Mouse (Mus musculus): ENCODE results near the gene Slc16a9.
"Not testable (repeated sequence)": the region's sequence is repeated elsewhere in the genome, so short reads cannot be mapped to it uniquely, and the experiment has no call there.

Slc16a9 gene

GRCm38 (mm10) chr10:70244921-70245558, at the start of gene Slc16a9:
Slc16a9 (plus strand) TSS chr10:70245100.
- no peak for DNase-seq (ENCODE audit: low spot score)

DNA sequence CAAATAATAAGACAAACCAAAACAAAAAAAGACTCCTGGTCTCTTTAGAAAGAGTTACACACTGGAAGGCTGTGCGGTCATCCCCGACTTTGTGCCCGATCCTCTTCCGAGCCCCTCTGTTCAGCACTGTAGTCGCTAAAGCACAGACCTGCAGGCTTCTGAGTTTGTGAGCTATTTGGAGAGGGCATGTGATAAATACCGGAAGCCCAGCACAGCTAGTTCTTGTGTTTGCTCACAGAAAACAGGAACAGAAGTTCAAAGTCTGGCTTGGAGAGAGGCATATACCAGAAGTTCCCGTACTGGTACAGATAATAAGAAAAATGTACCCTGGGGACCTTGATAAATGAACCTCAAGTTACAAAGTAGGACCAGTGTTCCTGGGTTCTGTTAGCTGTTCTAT, 49.6 kb upstream of the Slc16a9 start:
- no peak for DNase-seq (ENCODE audit: low spot score)

DNA sequence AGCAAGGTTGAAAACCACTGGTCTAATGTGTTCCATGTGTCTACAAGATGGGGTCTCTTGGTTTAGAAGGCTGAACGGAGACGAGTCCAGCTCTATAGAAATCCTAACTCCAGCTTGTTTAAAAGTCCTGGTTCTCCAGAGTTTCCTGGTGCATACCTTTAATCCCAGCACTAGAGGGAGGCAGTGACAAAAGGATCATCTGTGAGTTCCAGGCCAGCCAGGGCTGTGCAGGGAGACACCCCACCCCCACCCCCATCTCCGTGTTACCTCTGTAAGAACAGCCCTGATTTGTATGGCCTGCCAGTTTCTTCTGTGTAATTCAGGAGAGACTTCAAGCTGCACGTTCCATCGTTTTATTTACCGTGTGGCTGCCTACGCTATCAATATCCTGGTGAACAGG, 49.1 kb upstream of the Slc16a9 start:
- DNase-seq (ENCODE audit: low spot score): no peak

- no peak for DNase-seq (ENCODE audit: low spot score)
These were observed 48.2 kb upstream of the Slc16a9 start for GRCm38 (mm10) chr10:70196666-70197065.

DNA sequence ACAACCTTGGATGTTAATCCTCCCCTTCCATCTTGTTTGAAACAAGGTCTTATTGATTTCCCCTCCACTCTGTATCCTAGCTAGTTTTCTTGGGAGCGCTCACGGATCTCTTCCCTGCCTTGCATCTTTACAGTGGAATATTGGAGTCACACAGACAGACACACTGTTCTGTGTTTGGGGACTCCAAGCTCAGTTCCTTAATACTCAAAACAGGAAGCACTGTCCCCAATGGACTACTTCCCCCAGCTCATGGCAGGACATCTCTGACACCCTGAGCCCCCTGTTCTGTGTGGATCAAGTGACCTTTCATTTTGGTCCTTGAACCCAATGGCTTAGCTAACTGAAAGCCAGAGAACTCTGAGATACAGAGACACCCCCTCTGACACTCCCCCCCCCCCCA, 47.3 kb upstream of the Slc16a9 start:
- no peak for DNase-seq (ENCODE audit: low spot score)

DNA sequence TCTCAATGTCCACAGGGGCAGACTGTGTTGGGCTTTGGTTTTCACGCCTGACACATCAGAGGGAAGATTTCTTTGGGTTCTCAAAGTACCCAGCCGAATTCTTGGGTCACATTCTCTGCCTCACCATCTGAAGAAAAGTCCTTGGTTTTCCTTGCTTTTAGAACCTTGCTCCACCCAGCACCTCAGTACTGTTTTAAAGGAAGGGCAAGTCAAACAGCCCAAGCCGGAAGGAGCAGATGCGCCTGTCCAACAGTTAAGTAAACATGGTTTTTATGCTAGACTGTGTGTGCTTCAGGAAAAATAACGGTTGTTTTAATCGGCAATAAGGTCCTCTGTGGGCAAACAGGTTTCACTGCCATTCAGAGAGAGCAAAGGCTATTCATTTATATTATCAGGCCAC, 46.9 kb upstream of the Slc16a9 start:
- no peak for DNase-seq (ENCODE audit: low spot score)

GRCm38 (mm10) chr10:70198951-70199463, 45.9 kb upstream of the Slc16a9 start:
- no peak for DNase-seq (ENCODE audit: low spot score)

GRCm38 (mm10) chr10:70199466-70200210, 45.3 kb upstream of the Slc16a9 start:
- DNase-seq (ENCODE audit: low spot score): no peak

DNA sequence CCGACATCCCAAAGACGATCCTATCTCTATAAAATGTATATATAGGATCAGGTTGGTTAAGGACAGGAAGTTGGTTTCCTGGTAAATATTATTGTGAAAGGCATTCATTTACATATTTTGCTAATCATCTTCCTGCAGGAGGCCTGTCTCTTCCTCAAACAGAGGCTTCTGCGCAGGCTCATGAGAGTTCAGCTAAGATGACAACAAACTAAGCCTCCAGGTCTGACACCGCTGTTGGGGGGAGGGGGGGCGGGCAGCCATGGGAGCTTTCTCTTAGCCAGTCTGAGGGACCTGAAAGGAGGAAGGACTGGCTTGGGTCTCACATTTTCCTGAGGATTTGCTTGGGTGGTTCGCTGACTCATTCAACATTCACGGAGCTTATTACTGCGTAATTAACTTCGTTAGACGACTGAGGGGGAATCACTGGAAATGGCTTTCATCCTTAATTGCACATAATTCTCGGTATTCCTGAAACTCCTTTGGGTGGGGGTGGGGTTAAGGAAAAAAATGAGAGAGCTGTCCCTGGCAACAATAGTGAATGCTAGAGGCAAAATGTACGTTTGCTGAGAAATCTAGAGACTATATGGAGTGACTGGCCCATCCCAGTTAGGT, 43.9 kb upstream of the Slc16a9 start:
- no peak for DNase-seq (ENCODE audit: low spot score)

DNA sequence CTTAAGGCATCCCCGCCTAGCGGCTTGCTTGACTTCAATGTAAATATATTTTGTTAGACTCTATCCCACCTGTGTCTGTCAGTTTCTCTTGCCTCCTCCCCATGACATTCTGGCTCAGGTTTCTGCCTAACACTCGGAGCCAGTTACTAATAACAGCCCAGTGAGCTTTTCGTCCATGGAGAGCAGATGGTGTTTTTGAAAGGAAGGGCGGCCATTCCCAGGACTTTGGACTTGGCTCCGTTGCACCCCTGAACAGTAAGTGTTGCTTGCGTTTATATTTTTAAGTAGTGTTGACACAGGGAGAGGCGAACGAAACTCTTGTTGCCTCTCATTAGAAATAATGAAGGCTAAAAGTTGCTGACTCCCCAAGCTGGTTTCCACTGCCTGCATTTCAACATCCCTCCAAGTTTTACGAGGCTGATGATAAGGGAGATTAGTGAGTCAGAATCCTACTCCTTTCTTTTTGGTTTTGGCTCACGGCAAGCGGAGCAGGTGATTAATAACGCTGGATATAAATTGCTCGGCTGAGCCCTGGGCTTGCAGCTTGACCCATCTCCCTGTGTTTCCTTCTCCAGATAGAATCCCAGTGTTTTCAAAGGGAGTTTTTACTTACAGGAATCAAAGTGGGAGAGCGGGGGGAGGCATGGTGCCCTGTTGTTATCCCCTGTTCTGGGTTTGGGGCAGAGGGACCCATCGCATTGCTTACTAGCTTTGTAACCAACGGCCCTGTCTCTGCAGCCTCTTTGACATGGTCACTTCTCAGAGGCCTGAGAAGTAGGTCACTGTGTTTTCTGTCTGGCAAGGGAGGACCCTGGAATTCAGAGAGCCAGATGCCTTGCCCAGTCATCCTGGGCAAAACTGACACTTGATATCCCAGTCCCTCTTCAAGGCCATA, 40.1 kb upstream of the Slc16a9 start, which contains the start of gene Mrln:
Gene Mrln, plus strand, starts transcription at position 160 of the 895 bp plus-strand sequence.
- no peak for DNase-seq (ENCODE audit: low spot score)

- DNase-seq (ENCODE audit: low spot score): no peak
These were observed 33.6 kb upstream of the Slc16a9 start for GRCm38 (mm10) chr10:70211281-70211680.

GRCm38 (mm10) chr10:70220971-70221370, 23.9 kb upstream of the Slc16a9 start:
- DNase-seq (ENCODE audit: low spot score): no peak

GRCm38 (mm10) chr10:70222231-70222630, 22.7 kb upstream of the Slc16a9 start:
- DNase-seq (ENCODE audit: low spot score): not testable (repeated sequence)

- no peak for DNase-seq (ENCODE audit: low spot score)
These were observed 20.3 kb upstream of the Slc16a9 start for GRCm38 (mm10) chr10:70224571-70224970.

- no peak for DNase-seq (ENCODE audit: low spot score)
These were observed 19.1 kb upstream of the Slc16a9 start for GRCm38 (mm10) chr10:70225760-70226159.

DNA sequence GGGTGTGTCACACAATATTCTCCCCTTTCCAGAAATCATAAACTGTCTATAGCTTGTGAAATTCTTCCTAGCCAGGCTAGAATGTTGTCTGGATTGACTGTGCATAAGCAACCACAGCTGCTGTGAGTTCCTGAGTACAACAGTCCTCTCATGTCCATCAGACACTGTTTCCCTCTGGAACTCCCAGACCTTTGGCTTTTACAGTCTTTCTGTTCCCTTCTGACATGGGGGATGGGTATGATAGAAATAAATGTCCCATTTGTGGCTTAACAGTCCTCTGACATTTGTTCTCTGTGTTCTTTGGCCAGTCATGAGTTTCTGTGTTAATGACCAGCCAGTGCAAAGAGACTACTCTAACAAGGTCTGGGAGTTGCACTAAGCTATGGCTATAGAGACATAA, 18.3 kb upstream of the Slc16a9 start:
- DNase-seq (ENCODE audit: low spot score): no peak

- DNase-seq (ENCODE audit: low spot score): no peak
These were observed 14.5 kb upstream of the Slc16a9 start for GRCm38 (mm10) chr10:70230352-70230751.

- DNase-seq (ENCODE audit: low spot score): no peak
These were observed 7.0 kb upstream of the Slc16a9 start for GRCm38 (mm10) chr10:70237936-70238335.

DNA sequence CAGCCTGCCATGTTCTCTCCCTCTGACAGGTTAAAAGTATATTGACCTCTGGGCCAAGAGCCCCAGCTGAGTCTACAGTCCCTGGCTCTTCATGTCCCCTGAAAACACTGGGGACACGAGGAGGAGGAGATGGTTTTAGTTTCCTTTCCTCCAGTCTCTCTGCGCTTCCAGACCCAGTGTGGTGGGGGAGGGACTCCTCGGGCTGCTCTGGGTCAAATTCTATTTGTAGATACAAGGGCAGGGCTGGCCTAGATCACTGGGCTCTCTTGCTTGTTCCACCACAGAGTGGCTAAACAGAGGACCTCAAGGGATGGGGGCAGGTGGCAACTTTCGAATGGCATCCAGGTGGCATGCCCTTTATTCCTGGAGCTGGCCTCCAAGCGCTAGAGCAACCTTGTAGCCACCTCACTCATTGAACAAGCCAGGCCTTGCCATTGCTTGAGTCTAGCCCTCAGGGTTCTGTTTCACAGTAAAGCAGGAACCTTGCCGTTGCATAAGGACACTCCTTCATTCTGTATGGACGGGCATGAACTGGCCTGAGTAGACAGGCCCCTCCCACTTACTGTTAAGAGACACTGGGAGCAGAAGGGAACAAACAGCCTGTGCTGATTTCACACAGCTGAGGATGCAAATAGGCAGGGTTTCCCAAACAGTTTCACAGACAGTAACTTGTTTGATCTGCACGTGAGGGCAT, 2.0 kb upstream of the Slc16a9 start:
- no peak for DNase-seq (ENCODE audit: low spot score)

DNA sequence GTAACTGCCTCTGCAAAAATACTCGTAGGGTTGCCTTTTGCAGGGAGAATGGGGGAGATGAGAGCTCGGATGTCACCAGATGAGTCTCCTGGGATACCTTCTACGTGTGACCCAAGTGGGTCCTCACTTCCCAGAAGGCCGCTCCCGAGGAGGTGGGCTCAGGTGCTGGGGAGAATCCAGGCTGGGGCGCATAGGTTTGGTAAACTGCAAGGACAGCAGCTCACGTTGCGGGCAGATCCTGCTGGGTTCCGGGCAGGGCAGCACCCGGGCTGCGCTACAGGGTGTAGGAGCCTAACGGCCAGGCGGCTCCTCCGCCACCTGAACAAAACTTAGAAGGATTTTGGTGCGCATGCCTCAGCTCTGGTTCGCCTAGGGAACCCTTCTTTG, 652 bp downstream of the Slc16a9 start:
- DNase-seq (ENCODE audit: low spot score): no peak

- no peak for DNase-seq (ENCODE audit: low spot score)
These were observed 1.2 kb downstream of the Slc16a9 start for GRCm38 (mm10) chr10:70246076-70246475.

Data from layer of hippocampus, adult 9-10 months (tissue).